Mouse (Mus musculus) heart, postnatal 0 days (tissue): ENCODE data around the gene Aoah. TPM values are rescaled to one million over a fixed set of nuclear protein-coding genes. Genes with fewer than 3 reads are reported as not detected.

Experiments
- ATAC-seq: fragments of 200-750 bp; cut with Nextera tagmentation; 2 replicates; pipeline ENCODE4 v1.8.0; 2017; ENCODE audit warnings: low read depth, moderate number of reproducible peaks, moderate library complexity; ENCODE audit not compliant: insufficient read depth
- DNase-seq: peaks from one replicate; pipeline ENCODE4 v3.0.0-alpha.2; 2016; ENCODE audit warnings: low spot score
- H3K27ac ChIP-seq: fragments of 300-500 bp; sonication (generic); 2 replicates; pipeline ENCODE4 v1.5.1; 2014; ENCODE audit warnings: low read depth, mild to moderate bottlenecking
- H3K27me3 ChIP-seq: fragments of 300-500 bp; sonication (generic); 2 replicates; pipeline ENCODE4 v1.6.1; 2014; ENCODE audit warnings: low read length, mixed read lengths; ENCODE audit not compliant: control insufficient read depth, insufficient read depth
- H3K36me3 ChIP-seq: fragments of 300-500 bp; sonication (generic); replicated peaks from 2 replicates; pipeline ENCODE4 v1.6.1; 2014; ENCODE audit warnings: low read length, mixed read lengths; ENCODE audit not compliant: control insufficient read depth, insufficient read depth
- H3K4me1 ChIP-seq: fragments of 300-500 bp; sonication (generic); 2 replicates; pipeline ENCODE4 v1.6.1; 2014; ENCODE audit warnings: antibody characterized with exemption; ENCODE audit not compliant: control insufficient read depth, insufficient read depth
- H3K4me2 ChIP-seq: fragments of 300-500 bp; sonication (generic); 2 replicates; pipeline ENCODE4 v1.6.1; 2014; ENCODE audit warnings: low read depth, mild to moderate bottlenecking, low read length, moderate library complexity
- H3K4me3 ChIP-seq: fragments of 300-500 bp; sonication (generic); 2 replicates; pipeline ENCODE4 v1.5.1; 2014; ENCODE audit warnings: low read depth, low read length
- H3K9ac ChIP-seq: fragments of 300-500 bp; sonication (generic); replicated peaks from 2 replicates; pipeline ENCODE4 v1.6.1; 2014; ENCODE audit warnings: low read depth, low read length, mixed read lengths
- H3K9me3 ChIP-seq: fragments of 300-500 bp; sonication (generic); replicated peaks from 2 replicates; pipeline ENCODE4 v1.6.1; 2016; ENCODE audit warnings: low read length; ENCODE audit not compliant: control insufficient read depth
- CTCF ChIP-seq: IDR thresholded peaks from 2 replicates; pipeline ENCODE4 v1.5.1; 2016; ENCODE audit warnings: antibody characterized with exemption, control low read depth, low read depth
- EP300 ChIP-seq: IDR thresholded peaks from 2 replicates; pipeline ENCODE4 v1.6.1; 2016; ENCODE audit warnings: antibody characterized with exemption, low read depth
- WGBS: fragments of 180-500 bp; shearing (Covaris S2); extraction: QIAGEN DNeasy Blood & Tissue Kit; methylation state at CpG from one replicate; pipeline ENCODE4 v1.1.7; 2014; 5-methylcytosine and 5-hydroxymethylcytosine counted together
- polyA plus RNA-seq: library from polyadenylated mRNA; unstranded; fragments of >200 nt; fragmentation: Nextera tagmentation; extraction: Ambion mirVana; gene quantifications from 2 replicates; pipeline ENCODE4 v1.2.1, GENCODE M21; 2015
- total RNA-seq: library from RNA; depleted of rRNA; stranded (reverse); fragments of >200 nt; gene quantifications from 2 replicates; pipeline ENCODE4 v1.2.3, GENCODE M21; 2014; ENCODE audit warnings: low replicate concordance

Gene Aoah
- total and polyA plus RNA-seq, 2 experiments from 2014 or later: 0.46 to 0.80 TPM

DNA sequence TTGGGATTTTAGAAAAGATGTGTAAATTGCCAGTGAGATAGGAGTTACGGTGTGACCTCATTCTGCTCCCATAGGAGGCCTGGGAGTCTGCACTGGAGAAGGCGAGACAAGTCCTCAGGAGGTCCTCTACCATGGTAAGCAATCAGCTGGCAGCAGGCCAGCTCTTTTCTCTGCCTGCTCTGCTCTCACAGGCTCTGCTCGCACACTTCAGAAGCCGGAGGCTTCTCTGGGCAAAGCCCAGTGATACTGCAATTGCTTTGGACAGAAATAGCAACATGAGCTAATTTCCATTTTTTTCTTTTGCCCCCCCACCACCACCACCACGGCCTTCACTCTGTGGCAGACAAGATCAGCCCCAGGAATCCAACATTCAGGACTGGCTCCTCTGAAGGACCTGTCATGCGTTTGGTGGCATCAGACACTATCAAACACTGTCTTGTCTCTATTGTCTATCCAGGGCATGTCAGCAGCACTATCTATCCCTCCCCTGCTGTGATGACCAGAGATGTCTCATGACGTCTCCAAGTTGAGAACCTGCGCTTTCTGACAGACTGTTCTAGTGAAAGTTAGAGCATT lies 106.6 kb downstream of the Aoah start:
- no peaks in the 10 kb centered on the region for H3K36me3 ChIP-seq

DNA sequence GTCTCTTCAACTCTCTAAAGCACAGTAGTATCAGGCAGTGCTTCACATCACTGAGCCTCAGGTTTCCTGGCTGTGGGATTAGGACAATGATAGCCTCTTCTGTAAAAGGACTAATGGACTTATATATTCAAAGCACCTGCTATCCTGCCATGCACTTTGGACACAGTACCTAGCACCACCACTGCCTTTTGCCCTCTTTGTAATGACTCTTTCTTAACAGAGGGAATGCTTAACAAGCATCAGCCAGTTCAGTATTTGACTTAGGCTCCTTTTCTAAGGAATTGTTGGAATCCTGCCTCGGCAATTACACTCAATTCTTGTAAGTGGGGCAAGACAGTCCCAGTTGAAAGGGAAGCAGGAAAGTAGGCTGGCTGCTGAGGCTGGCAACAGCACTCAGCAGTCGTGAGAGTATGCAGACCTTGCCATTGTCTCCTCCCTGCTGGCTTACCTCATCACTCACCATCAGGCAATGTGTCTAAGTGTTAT lies 107.1 kb downstream of the Aoah start:
- Histone ChIP-seq H3K9me3 (no peaks in the 10 kb centered on the region), H3K27me3 (no peaks in the 10 kb centered on the region), H3K9ac (0 out of 2 replicates have a peak overlapping the region, but pooled peaks have one; percentile 8), H3K27ac (peak overlapping the region; percentile 9; the same call in 1 of the 2 replicates), H3K4me2 (no peak overlapping the region), H3K4me1 (peaks cover 10% of the 10 kb centered on the region), H3K36me3 (no peaks in the 10 kb centered on the region), H3K4me3 (no peak overlapping the region)
- no peak for ATAC-seq
- WGBS: 11% methylated on average over 2 of the region's 2 CpGs
- DNase-seq: no peak
- TF ChIP-seq EP300 (no peak), CTCF (no peak)

More for the DNA sequence above, 106.6 kb downstream of the Aoah start:
- ATAC-seq: peak; percentile 94
- Histone ChIP-seq H3K27me3 (no peaks in the 10 kb centered on the region), H3K4me2 (peak overlapping the region; percentile 21; the same call in 1 of the 2 replicates), H3K9ac (0 out of 2 replicates have a peak overlapping the region, but pooled peaks have one; percentile 8), H3K9me3 (no peaks in the 10 kb centered on the region), H3K27ac (peak overlapping the region; percentile 9; the same call in 1 of the 2 replicates), H3K4me3 (no peak overlapping the region), H3K4me1 (peaks cover 10% of the 10 kb centered on the region)
- DNase-seq: peak; percentile 80
- no peak for TF ChIP-seq EP300
- no peak for TF ChIP-seq CTCF
- WGBS: 16% methylated on average over 8 of the region's 8 CpGs

DNA sequence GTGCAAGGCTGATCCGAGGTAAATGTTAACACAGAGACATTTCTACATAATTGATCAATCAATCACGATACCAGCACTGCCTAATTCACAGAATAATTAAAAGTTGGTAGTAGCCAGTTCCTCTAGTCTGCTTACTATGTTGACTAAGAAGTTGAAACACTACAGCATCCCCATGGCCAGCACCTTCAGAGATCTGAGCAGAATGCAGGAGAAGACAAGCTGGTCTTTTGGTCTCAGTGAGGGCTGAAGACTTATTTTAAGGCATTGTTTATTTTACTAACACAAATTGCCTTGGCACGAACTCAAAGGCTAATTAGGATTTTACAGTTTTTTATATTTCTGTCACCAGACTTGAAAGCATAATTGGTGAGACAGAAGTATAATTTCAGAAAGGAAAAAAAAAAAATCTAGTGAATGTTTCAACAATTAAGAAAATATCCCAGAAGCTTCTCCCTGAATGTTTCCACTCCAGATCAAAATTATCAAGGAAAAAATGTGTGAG lies 107.8 kb downstream of the Aoah start:
- Histone ChIP-seq H3K4me3 (no peak overlapping the region), H3K9me3 (no peaks in the 10 kb centered on the region), H3K27ac (no peak overlapping the region), H3K9ac (no peak overlapping the region), H3K4me1 (peaks cover 10% of the 10 kb centered on the region), H3K36me3 (no peaks in the 10 kb centered on the region), H3K27me3 (no peaks in the 10 kb centered on the region), H3K4me2 (no peak overlapping the region)
- TF ChIP-seq EP300 (no peak), CTCF (no peak)
- 59% methylated on average over 3 of the region's 3 CpGs for WGBS
- ATAC-seq (no peak), DNase-seq (no peak)

GRCm38 (mm10) chr13:20904118-20904517 lies 110.2 kb downstream of the Aoah start:
- no peak overlapping the region for H3K4me3 ChIP-seq
- 73% methylated on average over 4 of the region's 4 CpGs for WGBS
- no peak overlapping the region for H3K4me2 ChIP-seq
- peaks cover 10% of the 10 kb centered on the region for H3K4me1 ChIP-seq
- H3K9ac ChIP-seq: no peak overlapping the region
- TF ChIP-seq CTCF (no peak), EP300 (no peak)
- no peak for ATAC-seq
- no peak overlapping the region for H3K27ac ChIP-seq
- H3K9me3 ChIP-seq: no peaks in the 10 kb centered on the region
- H3K27me3 ChIP-seq: no peaks in the 10 kb centered on the region
- DNase-seq: no peak
- H3K36me3 ChIP-seq: no peaks in the 10 kb centered on the region

DNA sequence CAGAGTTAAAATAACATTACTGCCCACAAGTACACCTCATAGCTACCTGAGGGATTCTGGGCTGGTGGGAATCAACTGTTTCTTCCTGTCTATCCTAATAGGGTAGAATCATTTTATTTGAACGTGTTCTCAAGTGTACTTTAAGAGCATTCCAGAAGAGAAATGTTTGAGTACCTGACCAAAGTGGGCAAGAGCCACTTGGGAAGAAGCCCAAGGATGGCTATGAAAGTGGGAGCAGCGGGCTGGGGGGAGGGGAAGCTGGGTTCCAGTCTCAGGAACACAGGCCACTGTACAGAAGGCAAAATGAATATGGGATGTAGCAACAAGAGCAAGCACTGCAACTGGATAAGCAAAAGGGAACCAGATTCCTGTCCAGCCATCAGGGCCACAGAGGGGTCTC lies 111.3 kb downstream of the Aoah start:
- ATAC-seq (no peak), DNase-seq (no peak)
- Histone ChIP-seq H3K9ac (no peak overlapping the region), H3K36me3 (no peaks in the 10 kb centered on the region), H3K4me1 (peaks cover 9% of the 10 kb centered on the region), H3K27me3 (no peaks in the 10 kb centered on the region), H3K27ac (no peak overlapping the region), H3K9me3 (no peaks in the 10 kb centered on the region), H3K4me3 (no peak overlapping the region), H3K4me2 (no peak overlapping the region)
- WGBS: 63% methylated on average over 2 of the region's 2 CpGs
- no peak for TF ChIP-seq CTCF
- no peak for TF ChIP-seq EP300
